Mouse (Mus musculus) neural tube, embryonic 10.5 days (tissue): ENCODE measurements around the gene Arid1b.

Experiments used
- DNase-seq: peaks from one replicate; pipeline ENCODE4 v3.0.0-alpha.2; 2017; ENCODE audit warnings: low spot score; ENCODE audit errors: extremely low spot score

The Arid1b gene

GRCm38 (mm10) chr17:5017065-5017464, 22.9 kb downstream of the Arid1b start:
- no peak for DNase-seq

- DNase-seq: no peak
Observed at GRCm38 (mm10) chr17:5021303-5022003, 27.3 kb downstream of the Arid1b start.

- no peak for DNase-seq
Observed at GRCm38 (mm10) chr17:5022019-5022544, 27.9 kb downstream of the Arid1b start.

GRCm38 (mm10) chr17:5023745-5024144, 29.6 kb downstream of the Arid1b start:
- DNase-seq: no peak

- DNase-seq: no peak
Observed at GRCm38 (mm10) chr17:5025400-5025799, 31.3 kb downstream of the Arid1b start.

- no peak for DNase-seq
Observed at GRCm38 (mm10) chr17:5026578-5026977, 32.4 kb downstream of the Arid1b start.

GRCm38 (mm10) chr17:5029148-5029547, 35.0 kb downstream of the Arid1b start:
- no peak for DNase-seq

- DNase-seq: no peak
Observed at GRCm38 (mm10) chr17:5030290-5030689, 36.2 kb downstream of the Arid1b start.

GRCm38 (mm10) chr17:5033346-5033745, 39.2 kb downstream of the Arid1b start:
- no peak for DNase-seq

- DNase-seq: no peak
Observed at GRCm38 (mm10) chr17:5034201-5034600, 40.1 kb downstream of the Arid1b start.

GRCm38 (mm10) chr17:5036200-5036835, 42.2 kb downstream of the Arid1b start:
- no peak for DNase-seq

GRCm38 (mm10) chr17:5037199-5037598, 43.1 kb downstream of the Arid1b start:
- no peak for DNase-seq

- DNase-seq: no peak
Observed at GRCm38 (mm10) chr17:5039826-5040225, 45.7 kb downstream of the Arid1b start.

GRCm38 (mm10) chr17:5043871-5044270, 49.7 kb downstream of the Arid1b start:
- DNase-seq: no peak

- DNase-seq: no peak
Observed at GRCm38 (mm10) chr17:5045613-5046012, 51.5 kb downstream of the Arid1b start.

GRCm38 (mm10) chr17:5047373-5047772, 53.2 kb downstream of the Arid1b start:
- DNase-seq: no peak

GRCm38 (mm10) chr17:5050266-5050665, 56.1 kb downstream of the Arid1b start:
- DNase-seq: no peak

GRCm38 (mm10) chr17:5050970-5051530, 56.9 kb downstream of the Arid1b start:
- DNase-seq: no peak

- no peak for DNase-seq
Observed at GRCm38 (mm10) chr17:5052091-5052799, 58.1 kb downstream of the Arid1b start.

GRCm38 (mm10) chr17:5052800-5053179, 58.7 kb downstream of the Arid1b start:
- no peak for DNase-seq

GRCm38 (mm10) chr17:5053201-5053600, 59.1 kb downstream of the Arid1b start:
- no peak for DNase-seq

GRCm38 (mm10) chr17:5055412-5055811, 61.3 kb downstream of the Arid1b start:
- no peak for DNase-seq
